Mouse (Mus musculus): ENCODE results near the gene Zfand2a. TPM values are rescaled to one million over a fixed set of nuclear protein-coding genes. Genes with fewer than 3 reads are reported as not detected.

Zfand2a gene
- polyA plus RNA-seq, 1 experiment from 2014 or later = 11.2 TPM

GRCm38 (mm10) chr5:139498791-139499190 is 14.4 kb upstream of the Zfand2a start:
- H3K27me3 ChIP-seq (replicated peaks) = peaks cover 71% of the 10 kb centered on the region
- H3K4me3 ChIP-seq = no peak overlapping the region

DNA sequence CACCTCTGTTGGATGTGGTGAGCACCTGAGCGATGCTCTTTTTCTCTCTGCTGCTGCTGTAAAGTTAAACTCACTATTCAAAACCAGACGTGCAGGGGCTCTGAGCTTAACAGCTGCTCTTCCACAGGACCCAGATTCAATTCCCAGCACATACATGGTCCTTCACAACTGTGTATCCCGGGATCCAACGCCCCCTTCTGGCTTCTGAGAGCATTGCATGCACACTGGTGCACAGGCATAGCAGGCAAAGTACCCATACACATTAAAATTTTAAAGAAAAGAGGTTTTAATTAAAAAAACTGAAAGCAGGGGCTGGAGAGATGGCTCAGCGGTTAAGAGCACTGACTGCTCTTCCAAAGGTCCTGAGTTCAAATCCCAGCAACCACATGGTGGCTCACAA is 12.6 kb upstream of the Zfand2a start:
- Histone ChIP-seq H3K9me3 (replicated peaks) (no peaks in the 10 kb centered on the region), H3K4me3 (no peak overlapping the region), H3K9ac (no peak overlapping the region), H3K27ac (ENCODE audit: poor library complexity, severe bottlenecking) (no peak overlapping the region), H3K4me2 (no peak overlapping the region), H3K36me3 (no peaks in the 10 kb centered on the region), H3K4me1 (replicated peaks) (peaks cover 7% of the 10 kb centered on the region; the same call in 1 of the 2 replicates), H3K27me3 (replicated peaks) (peaks cover 73% of the 10 kb centered on the region)
- no peak for ATAC-seq (ENCODE audit: insufficient number of reproducible peaks, low FRiP score)
- WGBS = 53% methylated on average over 5 of the region's 5 CpGs

More at GRCm38 (mm10) chr5:139498791-139499190, 14.4 kb upstream of the Zfand2a start:
- no peaks in the 10 kb centered on the region for H3K9me3 ChIP-seq (replicated peaks)
- no peak overlapping the region for H3K4me2 ChIP-seq
- WGBS = 45% methylated on average over 5 of the region's 5 CpGs
- no peaks in the 10 kb centered on the region for H3K36me3 ChIP-seq
- peaks cover 7% of the 10 kb centered on the region; the same call in 1 of the 2 replicates for H3K4me1 ChIP-seq (replicated peaks)
- no peak overlapping the region for H3K27ac ChIP-seq (ENCODE audit: poor library complexity, severe bottlenecking)
- ATAC-seq (ENCODE audit: insufficient number of reproducible peaks, low FRiP score) = no peak
- no peak overlapping the region for H3K9ac ChIP-seq

DNA sequence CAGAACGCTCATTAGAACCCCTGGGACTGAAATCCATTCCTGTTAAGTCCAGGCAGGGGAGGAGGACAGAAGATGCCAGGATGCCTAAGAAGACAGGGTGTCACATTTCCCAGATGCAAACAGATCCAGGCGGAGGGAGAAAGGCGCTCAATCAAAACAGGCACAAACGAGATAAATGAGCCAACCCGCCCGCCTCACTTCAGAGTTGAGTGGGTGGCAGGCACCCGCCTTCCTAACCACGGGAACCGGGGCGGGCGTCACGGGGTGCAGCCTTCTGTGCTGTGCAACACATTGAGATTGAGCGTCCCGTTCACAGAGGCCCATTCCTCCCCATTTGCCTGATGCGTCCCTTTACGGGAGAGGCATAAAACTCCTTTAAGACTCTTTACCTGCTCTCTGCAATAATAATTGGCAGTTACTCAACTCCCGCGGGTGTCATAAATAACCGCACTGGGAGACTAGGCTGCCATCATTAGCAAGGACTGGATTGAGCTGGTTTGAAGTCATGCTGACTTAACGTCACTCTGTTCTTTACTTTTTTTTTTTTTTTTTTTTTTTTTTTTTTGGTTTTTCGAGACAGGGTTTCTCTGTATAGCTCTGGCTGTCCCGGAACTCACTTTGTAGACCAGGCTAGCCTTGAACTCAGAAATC is 10.8 kb upstream of the Zfand2a start:
- Histone ChIP-seq H3K27ac (ENCODE audit: poor library complexity, severe bottlenecking) (no peak overlapping the region), H3K4me1 (replicated peaks) (peaks cover 7% of the 10 kb centered on the region; the same call in 1 of the 2 replicates), H3K4me3 (no peak overlapping the region), H3K9me3 (replicated peaks) (no peaks in the 10 kb centered on the region), H3K9ac (no peak overlapping the region), H3K36me3 (no peaks in the 10 kb centered on the region), H3K27me3 (replicated peaks) (peaks cover 69% of the 10 kb centered on the region), H3K4me2 (0 out of 2 replicates have a peak overlapping the region, but pooled peaks have one; percentile 4)
- no peak for ATAC-seq (ENCODE audit: insufficient number of reproducible peaks, low FRiP score)
- WGBS = 36% methylated on average over 22 of the region's 22 CpGs

DNA sequence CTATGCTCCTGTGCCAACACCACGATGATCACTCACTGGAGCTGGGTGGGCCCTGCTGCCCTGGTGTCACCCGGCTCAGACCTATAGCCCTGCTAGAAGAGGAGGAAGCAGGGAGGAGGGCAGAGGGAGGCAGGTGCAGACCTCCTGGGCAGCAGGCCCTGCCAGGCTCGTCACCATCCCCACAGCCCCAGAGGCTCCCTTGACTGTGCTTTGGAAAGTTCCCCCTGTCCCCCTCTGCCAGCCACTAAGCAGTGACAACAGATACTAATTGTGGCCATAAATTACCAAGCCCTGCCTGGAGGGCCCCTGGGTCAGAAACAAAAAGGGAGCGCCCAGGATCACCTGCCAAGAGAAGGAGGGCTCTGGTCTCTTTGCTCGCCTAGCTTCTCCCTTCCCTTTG is 9.3 kb upstream of the Zfand2a start:
- H3K4me1 ChIP-seq (replicated peaks) = peaks cover 7% of the 10 kb centered on the region; the same call in 1 of the 2 replicates
- WGBS = 64% methylated on average over 5 of the region's 5 CpGs
- peaks cover 66% of the 10 kb centered on the region for H3K27me3 ChIP-seq (replicated peaks)
- no peak overlapping the region for H3K4me3 ChIP-seq
- ATAC-seq (ENCODE audit: insufficient number of reproducible peaks, low FRiP score) = no peak
- H3K27ac ChIP-seq (ENCODE audit: poor library complexity, severe bottlenecking) = no peak overlapping the region
- H3K9ac ChIP-seq = no peak overlapping the region
- no peaks in the 10 kb centered on the region for H3K9me3 ChIP-seq (replicated peaks)
- no peaks in the 10 kb centered on the region for H3K36me3 ChIP-seq
- no peak overlapping the region for H3K4me2 ChIP-seq

- ATAC-seq (ENCODE audit: insufficient number of reproducible peaks, low FRiP score) = no peak
- WGBS = 56% methylated on average over 8 of the region's 8 CpGs
- Histone ChIP-seq H3K4me1 (replicated peaks) (peaks cover 7% of the 10 kb centered on the region; the same call in 1 of the 2 replicates), H3K36me3 (no peaks in the 10 kb centered on the region), H3K9ac (no peak overlapping the region), H3K27me3 (replicated peaks) (peaks cover 53% of the 10 kb centered on the region), H3K4me2 (no peak overlapping the region), H3K27ac (ENCODE audit: poor library complexity, severe bottlenecking) (no peak overlapping the region), H3K4me3 (no peak overlapping the region), H3K9me3 (replicated peaks) (peaks cover 6% of the 10 kb centered on the region)
Measured at GRCm38 (mm10) chr5:139491348-139491747, 7.0 kb upstream of the Zfand2a start.

- H3K9me3 ChIP-seq (replicated peaks) = peaks cover 7% of the 10 kb centered on the region
- ATAC-seq (ENCODE audit: insufficient number of reproducible peaks, low FRiP score) = no peak
- H3K27me3 ChIP-seq (replicated peaks) = peaks cover 43% of the 10 kb centered on the region
- no peak overlapping the region for H3K9ac ChIP-seq
- H3K36me3 ChIP-seq = no peaks in the 10 kb centered on the region
- H3K4me1 ChIP-seq (replicated peaks) = peaks cover 6% of the 10 kb centered on the region; the same call in 1 of the 2 replicates
- H3K4me3 ChIP-seq = no peak overlapping the region
- no peak overlapping the region for H3K27ac ChIP-seq (ENCODE audit: poor library complexity, severe bottlenecking)
- no peak overlapping the region for H3K4me2 ChIP-seq
- 83% methylated on average over 11 of the region's 11 CpGs for WGBS
Measured at GRCm38 (mm10) chr5:139490131-139490530, 5.8 kb upstream of the Zfand2a start.

DNA sequence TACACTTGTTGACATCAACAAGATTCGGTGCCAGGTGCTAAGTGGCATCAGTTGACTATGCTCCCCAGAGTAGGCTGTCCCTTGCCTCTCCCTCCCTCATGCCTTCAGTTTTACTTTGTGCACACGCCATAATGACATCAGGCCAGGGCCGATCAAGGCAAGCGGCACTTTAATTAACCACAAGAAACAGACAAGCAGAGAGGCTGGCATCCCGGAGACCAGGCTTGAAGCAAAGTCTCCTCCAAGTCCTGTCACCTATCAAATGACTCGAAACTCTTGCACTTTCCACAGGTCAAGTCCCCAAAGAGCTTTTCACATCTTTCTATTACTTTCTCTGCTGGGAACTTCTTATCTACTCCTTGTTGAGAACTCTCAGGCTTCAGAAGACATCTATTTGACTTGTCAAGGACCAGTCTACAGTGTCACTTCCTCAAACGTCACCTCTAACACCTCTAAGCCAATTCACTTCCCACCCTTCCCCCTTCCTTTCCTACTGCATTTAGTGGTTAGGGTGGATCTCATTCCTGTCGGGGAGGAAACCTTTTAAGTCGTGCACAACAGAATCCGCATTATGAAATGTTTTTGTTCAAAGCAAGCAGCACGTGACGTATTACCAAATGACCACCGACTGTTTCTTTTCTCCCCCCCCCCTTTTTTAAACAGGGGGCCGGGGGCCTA is 1.0 kb downstream of the Zfand2a start:
- H3K27me3 ChIP-seq (replicated peaks) = no peaks in the 10 kb centered on the region
- no peak for ATAC-seq (ENCODE audit: insufficient number of reproducible peaks, low FRiP score)
- WGBS = 52% methylated on average over 14 of the region's 14 CpGs
- peak overlapping the region; percentile 80 for H3K4me3 ChIP-seq
- peaks cover 40% of the 10 kb centered on the region for H3K36me3 ChIP-seq
- H3K4me2 ChIP-seq = peak overlapping the region; percentile 90
- H3K9ac ChIP-seq = peak overlapping the region; percentile 84
- H3K4me1 ChIP-seq (replicated peaks) = peaks cover 13% of the 10 kb centered on the region
- H3K9me3 ChIP-seq (replicated peaks) = peaks cover 7% of the 10 kb centered on the region
- H3K27ac ChIP-seq (ENCODE audit: poor library complexity, severe bottlenecking) = no peak overlapping the region

- Histone ChIP-seq H3K4me3 (no peak overlapping the region), H3K9me3 (replicated peaks) (no peaks in the 10 kb centered on the region), H3K9ac (no peak overlapping the region), H3K36me3 (peaks cover 67% of the 10 kb centered on the region), H3K4me2 (no peak overlapping the region), H3K27me3 (replicated peaks) (no peaks in the 10 kb centered on the region), H3K4me1 (replicated peaks) (peaks cover 13% of the 10 kb centered on the region), H3K27ac (ENCODE audit: poor library complexity, severe bottlenecking) (no peak overlapping the region)
- WGBS = 86% methylated on average over 10 of the region's 10 CpGs
- no peak for ATAC-seq (ENCODE audit: insufficient number of reproducible peaks, low FRiP score)
Measured at GRCm38 (mm10) chr5:139480406-139480805, 3.9 kb downstream of the Zfand2a start.

GRCm38 (mm10) chr5:139479088-139479487 is 5.3 kb downstream of the Zfand2a start:
- WGBS = 89% methylated on average over 8 of the region's 8 CpGs
- no peak for ATAC-seq (ENCODE audit: insufficient number of reproducible peaks, low FRiP score)
- peaks cover 81% of the 10 kb centered on the region for H3K36me3 ChIP-seq
- no peaks in the 10 kb centered on the region for H3K9me3 ChIP-seq (replicated peaks)
- no peaks in the 10 kb centered on the region for H3K27me3 ChIP-seq (replicated peaks)
- H3K4me2 ChIP-seq = no peak overlapping the region
- peaks cover 13% of the 10 kb centered on the region for H3K4me1 ChIP-seq (replicated peaks)
- H3K9ac ChIP-seq = no peak overlapping the region
- no peak overlapping the region for H3K27ac ChIP-seq (ENCODE audit: poor library complexity, severe bottlenecking)
- H3K4me3 ChIP-seq = no peak overlapping the region

GRCm38 (mm10) chr5:139474741-139475140 is 9.6 kb downstream of the Zfand2a start:
- 85% methylated on average over 9 of the region's 9 CpGs for WGBS
- H3K27me3 ChIP-seq (replicated peaks) = no peaks in the 10 kb centered on the region
- H3K4me3 ChIP-seq = no peak overlapping the region
- H3K27ac ChIP-seq (ENCODE audit: poor library complexity, severe bottlenecking) = no peak overlapping the region
- no peak overlapping the region for H3K4me2 ChIP-seq
- H3K4me1 ChIP-seq (replicated peaks) = peaks cover 6% of the 10 kb centered on the region; the same call in 1 of the 2 replicates
- no peaks in the 10 kb centered on the region for H3K9me3 ChIP-seq (replicated peaks)
- ATAC-seq (ENCODE audit: insufficient number of reproducible peaks, low FRiP score) = no peak
- no peak overlapping the region for H3K9ac ChIP-seq
- H3K36me3 ChIP-seq = peaks cover 84% of the 10 kb centered on the region

- H3K4me1 ChIP-seq (replicated peaks) = no peaks in the 10 kb centered on the region
- H3K4me3 ChIP-seq = no peak overlapping the region
- no peak overlapping the region for H3K9ac ChIP-seq
- H3K4me2 ChIP-seq = no peak overlapping the region
- H3K27ac ChIP-seq (ENCODE audit: poor library complexity, severe bottlenecking) = no peak overlapping the region
- no peaks in the 10 kb centered on the region for H3K9me3 ChIP-seq (replicated peaks)
- H3K36me3 ChIP-seq = peaks cover 19% of the 10 kb centered on the region
- WGBS = 44% methylated on average over 5 of the region's 5 CpGs
- 0 out of 2 replicates have a peak, but pooled peaks cover 3% of the 10 kb centered on the region for H3K27me3 ChIP-seq (replicated peaks)
- no peak for ATAC-seq (ENCODE audit: insufficient number of reproducible peaks, low FRiP score)
Measured at GRCm38 (mm10) chr5:139467998-139468397, 16.4 kb downstream of the Zfand2a start.

Data from heart, embryonic 12.5 days (tissue).